Mouse (Mus musculus) lung, postnatal 25 days (tissue): Measurements from ENCODE around the gene Togaram2.
"Not testable (repeated sequence)": the region's sequence is repeated elsewhere in the genome, so short reads cannot be mapped to it uniquely, and the experiment has no call there.

ENCODE experiments used
- DNase-seq: peaks from one replicate; pipeline ENCODE4 v3.0.0; 2022; ENCODE audit warnings: low spot score

Togaram2 gene

GRCm38 (mm10) chr17:71736442-71736841 is 63.4 kb downstream of the Togaram2 start:
- no peak for DNase-seq

DNA sequence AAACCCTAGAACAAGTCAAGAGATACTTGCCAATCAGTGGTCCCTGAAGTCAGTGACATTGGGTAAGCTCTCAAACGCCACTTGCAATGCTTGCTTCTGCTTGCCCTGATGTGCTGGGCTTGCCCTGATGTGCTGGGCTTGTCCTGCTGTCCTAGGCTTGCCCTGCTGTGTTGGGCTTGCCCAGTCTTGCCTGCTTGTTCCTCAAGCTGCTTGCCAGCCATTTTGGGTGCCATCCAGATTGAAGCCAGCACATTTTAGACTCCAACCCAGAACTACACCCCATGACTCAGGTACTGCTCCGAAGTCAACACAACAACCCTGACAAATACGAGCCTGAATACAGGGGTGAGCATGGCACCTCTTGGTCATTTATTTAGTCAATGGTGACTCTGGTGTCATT is 69.1 kb downstream of the Togaram2 start:
- no peak for DNase-seq

DNA sequence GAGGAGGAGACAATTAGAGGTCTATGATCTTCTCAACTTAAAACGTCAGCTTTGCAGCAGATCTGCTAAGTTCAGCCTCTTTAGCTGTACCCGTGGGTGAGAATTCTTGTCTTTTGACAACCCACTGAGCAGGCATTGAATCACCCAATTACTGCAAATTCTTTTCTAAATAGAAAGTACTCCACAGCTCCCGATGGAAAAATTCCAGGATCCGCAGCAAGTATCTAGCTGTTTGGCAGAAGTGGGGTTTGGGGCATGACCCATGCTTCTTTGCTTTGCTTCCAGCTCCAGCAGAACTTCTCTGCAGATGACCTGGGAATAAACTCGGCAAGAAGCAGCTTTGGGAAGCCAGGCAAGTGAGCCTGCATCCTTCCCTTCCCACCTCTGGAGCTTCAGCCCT is 69.9 kb downstream of the Togaram2 start:
- peak; percentile 39 for DNase-seq

DNA sequence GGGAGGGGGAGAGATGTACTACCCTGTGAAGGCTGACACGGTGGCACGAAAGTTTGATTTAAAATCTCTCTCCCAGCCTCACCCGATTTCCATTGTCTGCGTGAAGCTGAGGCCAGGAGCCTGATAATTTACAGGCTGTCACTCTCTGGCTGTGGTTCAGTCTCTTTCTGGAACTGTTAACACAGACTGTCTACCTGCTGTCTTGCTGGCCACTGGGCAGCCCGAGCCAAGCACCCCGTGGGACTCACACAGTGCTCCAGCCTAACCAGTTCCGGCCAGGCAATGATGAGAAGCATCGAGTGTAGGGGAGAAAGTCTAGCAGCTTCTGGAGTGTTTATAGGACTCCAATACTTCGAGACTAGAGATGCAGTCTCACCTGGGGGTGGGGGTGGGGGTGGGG is 73.1 kb downstream of the Togaram2 start:
- DNase-seq: no peak

GRCm38 (mm10) chr17:71747561-71747960 is 74.5 kb downstream of the Togaram2 start:
- no peak for DNase-seq

DNA sequence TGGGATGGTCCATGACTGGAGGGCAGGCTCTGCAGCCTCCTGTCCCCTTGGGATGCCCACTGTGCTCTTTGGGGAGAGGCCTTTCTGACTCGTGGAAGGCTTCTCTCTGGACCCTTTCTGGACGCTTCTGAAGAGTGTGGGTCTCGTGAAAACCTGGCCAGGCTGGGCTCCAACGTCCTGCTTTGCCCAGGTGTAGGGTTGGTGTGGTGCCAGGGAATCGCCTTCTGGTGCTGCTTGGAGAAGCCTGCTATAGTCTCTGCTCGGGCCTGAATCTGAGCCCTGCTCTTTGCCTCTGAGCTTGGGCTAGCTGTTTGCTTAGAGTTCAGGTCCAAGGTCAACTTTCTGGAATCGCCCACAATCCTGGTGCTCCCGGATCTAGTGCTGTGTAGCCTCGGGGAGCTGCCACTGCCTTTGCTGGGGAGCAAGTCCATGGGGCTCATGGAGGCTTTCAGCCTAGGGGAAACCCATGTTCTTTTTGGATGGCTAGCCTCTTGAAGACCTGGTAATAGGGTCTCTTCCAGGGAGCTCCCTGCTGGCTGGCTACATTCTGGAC is 76.6 kb downstream of the Togaram2 start:
- no peak for DNase-seq

DNA sequence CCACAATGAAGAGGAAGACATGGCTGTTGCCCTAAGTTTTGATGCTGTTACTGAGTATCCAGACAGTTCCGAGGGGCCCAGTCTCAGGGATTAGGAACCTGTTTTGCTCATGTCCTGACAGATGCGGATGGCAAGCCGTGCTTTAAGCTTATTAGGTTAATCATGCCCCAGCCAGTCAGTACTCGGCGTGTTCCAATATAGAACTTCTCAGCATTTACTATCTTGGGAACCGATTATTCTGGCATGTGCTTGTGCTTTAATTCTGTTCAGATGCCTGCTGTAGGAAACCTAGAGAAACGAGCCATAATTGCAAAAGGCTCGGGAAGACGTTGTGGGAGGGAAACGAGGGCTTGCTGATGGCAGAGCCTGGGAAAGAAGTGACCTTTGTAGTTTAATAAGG is 79.8 kb downstream of the Togaram2 start, which contains the start of gene Pcare:
Gene Pcare (minus strand): TSS at position 64 of the 400 bp plus-strand sequence.
- no peak for DNase-seq

GRCm38 (mm10) chr17:71760536-71760935 is 87.5 kb downstream of the Togaram2 start:
- DNase-seq: no peak

DNA sequence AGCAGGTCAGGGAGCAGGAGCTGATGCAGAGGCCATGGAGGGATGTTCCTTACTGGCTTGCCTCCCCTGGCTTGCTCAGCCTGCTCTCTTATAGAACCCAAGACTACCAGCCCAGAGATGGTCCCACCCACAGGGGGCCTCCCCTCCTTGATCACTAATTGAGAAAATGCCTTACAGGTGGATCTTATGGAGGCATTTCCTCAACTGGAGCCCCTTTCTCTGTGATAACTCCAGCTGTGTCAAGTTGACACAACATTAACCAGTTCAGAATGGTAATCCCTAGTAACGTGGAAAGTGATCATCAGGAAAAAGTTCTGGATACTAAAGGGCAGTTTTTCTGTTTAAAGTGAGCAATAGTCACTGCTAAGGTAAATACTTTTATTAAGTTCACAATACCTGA is 95.1 kb downstream of the Togaram2 start, which contains the start of gene Clip4:
Gene Clip4 (plus strand): TSS at position 301 of the 400 bp plus-strand sequence.
- DNase-seq: not testable (repeated sequence)

- DNase-seq: no peak
Measured at GRCm38 (mm10) chr17:71769564-71769963, 96.5 kb downstream of the Togaram2 start.

- DNase-seq: no peak
Measured at GRCm38 (mm10) chr17:71770696-71771095, 97.6 kb downstream of the Togaram2 start.

GRCm38 (mm10) chr17:71774173-71774572 is 101.1 kb downstream of the Togaram2 start:
- no peak for DNase-seq

DNA sequence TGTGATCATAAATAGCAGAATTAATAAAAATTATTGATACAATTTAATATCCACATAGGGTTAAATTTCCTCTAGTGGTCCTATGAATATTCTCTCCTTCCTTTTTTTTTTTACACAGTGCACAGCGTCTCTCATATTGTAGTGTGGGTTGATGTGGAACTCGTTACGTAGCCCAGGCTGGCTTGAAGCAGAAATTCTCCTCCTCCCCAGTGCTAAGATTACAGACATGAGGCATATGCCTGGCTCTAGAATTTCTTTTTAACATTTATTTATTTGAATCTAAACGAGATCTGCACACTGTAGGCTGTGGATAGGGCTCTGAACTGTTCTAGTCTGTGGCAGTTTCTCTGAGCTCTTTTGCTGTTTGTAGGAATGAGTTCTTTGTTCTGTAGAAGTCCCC is 102.2 kb downstream of the Togaram2 start:
- DNase-seq: no peak

DNA sequence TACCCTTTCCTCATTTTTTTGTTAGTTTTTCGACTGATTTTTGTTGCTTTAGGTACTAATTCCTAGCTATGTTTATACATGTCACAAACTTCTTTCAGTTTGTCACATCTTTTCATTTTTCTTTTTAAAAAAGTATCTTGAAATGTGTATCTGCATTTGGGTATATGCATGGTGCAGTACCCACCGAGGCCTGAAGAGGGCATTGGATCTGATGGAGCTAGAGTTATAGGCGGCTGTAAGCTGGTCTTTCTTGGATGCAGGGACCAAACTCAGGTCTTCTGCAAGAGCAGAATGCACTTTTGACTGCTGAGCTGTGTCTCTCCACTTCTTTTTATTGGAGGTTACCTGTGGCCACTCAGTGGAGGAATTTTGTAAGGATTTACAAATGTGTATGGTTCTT is 105.6 kb downstream of the Togaram2 start:
- no peak for DNase-seq
